Mouse (Mus musculus) stomach, postnatal 0 days (tissue): Measurements from ENCODE around the gene Pan2.

Experiments
- CTCF ChIP-seq: IDR thresholded peaks from 2 replicates; pipeline ENCODE4 v1.5.1; 2016; ENCODE audit warnings: antibody characterized with exemption, low read depth, mild to moderate bottlenecking, moderate library complexity
- EP300 ChIP-seq: optimal IDR thresholded peaks from 2 replicates; pipeline ENCODE3; 2016; ENCODE audit warnings: antibody characterized with exemption

GRCm38 (mm10) chr10:128368402-128369217, 65.5 kb downstream of the Pan2 start, which contains the start of gene Coq10a:
- TF ChIP-seq CTCF (0 out of 2 replicates have a peak, but pooled peaks have one; percentile 12), EP300 (no peak)
